Mouse (Mus musculus): Measurements from ENCODE around the gene Gm28038. TPM values are rescaled to one million over a fixed set of nuclear protein-coding genes. Genes with fewer than 3 reads are reported as not detected.

The Gm28038 gene
- polyA plus RNA-seq (2012; ENCODE audit: insufficient read depth, insufficient read length, missing spikeins): not detected in 2 replicates

DNA sequence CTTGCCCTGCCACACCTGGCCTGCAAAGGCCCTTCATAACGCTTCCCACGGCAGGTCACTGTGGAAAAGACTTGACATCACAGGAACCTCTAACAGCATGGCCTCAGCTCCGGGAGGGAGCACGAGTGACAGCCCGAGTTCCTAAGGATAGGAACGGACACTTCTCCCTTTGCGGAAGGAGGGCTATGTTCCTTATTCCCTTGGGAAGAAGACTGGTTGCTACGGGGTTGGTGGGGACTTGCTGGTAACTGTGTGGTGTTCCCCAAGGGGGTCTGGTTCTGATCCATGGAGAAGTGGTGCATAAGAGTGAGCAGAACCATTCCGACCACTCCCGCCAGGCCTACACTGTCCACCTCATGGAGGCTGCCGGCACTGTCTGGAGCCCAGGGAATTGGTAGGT lies at the start of gene Gm28038:
Gene Gm28038 (plus strand): TSS at position 301 of the 400 bp plus-strand sequence.
- Histone ChIP-seq H3K4me1 (ENCODE audit: control insufficient read depth, insufficient read depth, insufficient read length, low read length) (peaks cover 24% of the 10 kb centered on the region), H3K27ac (replicated peaks; ENCODE audit: low read depth, low read length) (peak within 1 kb of the TSS; percentile 92), H3K4me3 (ENCODE audit: insufficient read depth, low read depth, low read length) (no peak within 1 kb of the TSS)

DNA sequence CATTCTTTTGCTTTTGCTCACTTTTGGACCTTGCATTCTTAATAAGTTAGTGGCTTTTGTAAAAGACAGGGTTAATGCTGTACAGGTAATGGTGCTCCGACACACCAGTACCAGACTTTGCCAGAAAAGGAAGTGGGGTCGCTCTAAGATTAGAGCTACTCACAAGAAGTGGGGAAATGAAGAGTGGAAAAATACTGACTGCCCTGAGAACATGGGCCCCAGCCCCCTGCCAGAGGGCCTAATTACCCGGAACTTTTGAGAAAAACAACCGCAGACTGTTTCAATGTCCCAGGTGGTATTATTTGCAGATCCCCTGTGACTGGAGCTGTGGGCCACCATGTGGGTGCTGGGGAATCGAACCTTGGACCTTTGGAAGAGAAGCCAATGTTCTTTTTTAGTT lies 45.2 kb upstream of the Gm28038 start:
- H3K4me3 ChIP-seq (ENCODE audit: insufficient read depth, low read depth, low read length): no peak overlapping the region
- no peak overlapping the region for H3K27ac ChIP-seq (replicated peaks; ENCODE audit: low read depth, low read length)
- peaks cover 7% of the 10 kb centered on the region for H3K4me1 ChIP-seq (ENCODE audit: control insufficient read depth, insufficient read depth, insufficient read length, low read length)

DNA sequence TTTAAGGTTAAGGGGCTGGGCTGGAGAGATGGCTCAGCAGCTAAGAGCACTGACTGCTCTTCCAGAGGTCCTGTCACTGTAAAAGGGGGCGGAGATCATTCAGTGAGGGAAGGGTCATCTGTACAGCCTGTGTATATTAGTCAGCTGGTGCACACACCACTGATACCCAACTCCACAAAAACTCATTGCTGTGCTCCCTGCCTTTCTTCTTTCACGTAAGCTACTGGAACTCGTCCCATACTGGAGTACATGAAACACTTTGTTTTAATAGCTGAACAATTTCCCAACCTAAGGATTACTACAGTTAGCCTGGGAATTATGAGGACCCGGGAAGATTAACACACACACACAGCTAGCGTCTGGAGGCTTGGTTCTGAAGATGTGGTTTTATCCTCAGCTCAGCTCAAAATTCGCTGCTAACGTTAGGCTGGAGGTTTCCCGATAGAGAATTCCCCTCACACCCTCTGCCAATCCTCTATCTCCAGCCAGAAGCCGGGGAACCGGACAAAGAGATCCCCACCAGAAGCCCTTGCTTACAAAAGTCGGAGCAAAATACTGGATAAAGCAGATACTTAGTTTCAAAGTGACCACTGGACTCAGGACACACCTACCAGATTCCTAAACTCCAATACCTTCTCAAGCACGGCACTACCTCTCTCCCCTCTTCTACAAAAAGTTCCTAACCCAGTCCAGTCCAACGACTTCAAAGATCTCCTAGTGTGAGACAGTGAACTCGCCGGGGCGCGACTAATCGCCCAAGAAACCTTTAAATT lies 44.2 kb upstream of the Gm28038 start:
- H3K4me1 ChIP-seq (ENCODE audit: control insufficient read depth, insufficient read depth, insufficient read length, low read length): peaks cover 13% of the 10 kb centered on the region
- H3K4me3 ChIP-seq (ENCODE audit: insufficient read depth, low read depth, low read length): peak overlapping the region; percentile 77
- H3K27ac ChIP-seq (replicated peaks; ENCODE audit: low read depth, low read length): peak overlapping the region; percentile 88

DNA sequence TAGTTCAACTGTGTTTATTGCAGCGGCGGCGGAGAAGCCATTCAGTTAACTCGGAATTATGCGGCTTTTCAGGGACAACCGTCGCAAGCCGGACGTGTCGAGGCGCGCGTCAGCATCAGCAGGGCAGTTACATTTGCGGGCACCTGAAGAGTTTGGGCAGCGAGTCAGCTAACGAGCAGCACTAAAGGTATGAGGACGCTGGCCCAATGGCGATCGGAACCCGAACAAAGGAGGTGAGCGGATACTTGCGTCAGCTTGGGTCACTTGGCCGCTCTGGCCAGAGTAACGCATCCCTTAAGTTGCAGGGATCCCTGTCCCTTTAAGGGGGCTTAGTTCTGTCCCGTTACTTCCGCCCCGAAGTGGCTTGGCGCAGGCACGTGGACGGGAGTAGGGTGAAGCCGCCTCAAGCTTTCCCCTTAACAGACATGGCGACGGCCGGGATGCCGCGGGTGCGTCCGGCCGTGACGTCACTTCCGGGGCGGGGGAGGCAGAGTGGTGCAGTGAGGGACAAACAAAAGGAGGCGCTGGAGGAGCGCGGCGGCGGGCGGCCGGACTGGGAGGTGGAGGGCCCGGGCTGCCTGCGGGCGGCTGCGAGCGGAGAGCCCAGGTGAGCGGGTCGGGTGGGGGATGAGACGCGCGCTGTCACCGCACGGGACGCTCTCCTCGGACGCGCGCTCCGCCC lies 43.5 kb upstream of the Gm28038 start, which contains the start of gene Lrrc8a:
Gene Lrrc8a (plus strand): TSS at position 517 of the 682 bp plus-strand sequence.
- H3K4me3 ChIP-seq (ENCODE audit: insufficient read depth, low read depth, low read length): peak within 1 kb of the TSS; percentile 87
- peak within 1 kb of the TSS; percentile 98 for H3K27ac ChIP-seq (replicated peaks; ENCODE audit: low read depth, low read length)
- H3K4me1 ChIP-seq (ENCODE audit: control insufficient read depth, insufficient read depth, insufficient read length, low read length): peaks cover 16% of the 10 kb centered on the region

DNA sequence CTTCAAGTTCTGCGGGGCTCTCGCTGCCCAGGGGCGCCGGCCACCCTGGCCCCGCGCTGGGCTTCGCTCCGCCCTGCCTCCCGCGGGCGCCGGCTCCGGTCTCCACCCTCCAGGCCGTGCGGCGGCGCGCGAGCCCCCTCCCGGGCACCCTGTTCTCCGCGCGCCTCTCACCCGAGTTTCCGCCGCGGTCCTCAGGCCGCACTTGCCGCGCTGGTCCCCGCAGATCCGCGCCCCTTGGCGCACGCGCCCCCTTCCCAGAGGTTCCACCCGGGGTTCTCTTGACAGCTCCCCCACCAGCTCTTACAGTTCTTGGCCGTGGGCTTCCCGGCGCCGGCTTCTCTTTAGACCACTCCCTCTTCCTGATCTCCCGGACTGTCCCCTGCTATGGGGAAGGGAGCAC lies 43.0 kb upstream of the Gm28038 start:
- peak overlapping the region; percentile 87 for H3K4me3 ChIP-seq (ENCODE audit: insufficient read depth, low read depth, low read length)
- peak overlapping the region; percentile 98 for H3K27ac ChIP-seq (replicated peaks; ENCODE audit: low read depth, low read length)
- H3K4me1 ChIP-seq (ENCODE audit: control insufficient read depth, insufficient read depth, insufficient read length, low read length): peaks cover 17% of the 10 kb centered on the region

DNA sequence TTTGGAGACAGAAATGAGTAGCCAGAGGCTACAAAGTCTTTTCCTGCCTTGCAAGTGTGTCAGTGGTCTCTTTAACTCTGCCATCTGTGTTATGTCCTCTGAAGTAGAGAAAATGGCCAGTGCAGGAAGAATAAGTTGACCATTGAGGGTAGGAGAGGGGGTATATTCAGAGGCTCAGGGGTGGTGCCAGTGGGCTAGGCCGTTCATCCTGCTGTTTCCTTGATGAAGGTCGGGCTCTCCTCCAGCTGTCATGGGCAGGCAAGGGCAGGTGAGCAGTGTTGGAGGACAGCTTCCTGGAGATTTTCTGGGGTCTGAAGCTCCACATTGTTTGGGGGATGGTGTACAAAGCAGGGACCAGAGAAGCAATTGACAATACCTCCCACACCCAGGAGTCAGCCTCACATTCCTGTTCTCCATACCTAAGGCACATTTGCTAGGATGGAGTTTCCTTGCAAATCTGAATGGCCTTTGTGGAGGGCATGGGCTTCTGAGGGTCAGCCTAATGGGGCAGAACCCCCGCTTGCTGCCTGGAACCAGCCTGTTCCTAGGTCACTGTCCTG lies 41.9 kb upstream of the Gm28038 start:
- peaks cover 23% of the 10 kb centered on the region for H3K4me1 ChIP-seq (ENCODE audit: control insufficient read depth, insufficient read depth, insufficient read length, low read length)
- H3K4me3 ChIP-seq (ENCODE audit: insufficient read depth, low read depth, low read length): peak overlapping the region; percentile 87
- H3K27ac ChIP-seq (replicated peaks; ENCODE audit: low read depth, low read length): peak overlapping the region; percentile 98

DNA sequence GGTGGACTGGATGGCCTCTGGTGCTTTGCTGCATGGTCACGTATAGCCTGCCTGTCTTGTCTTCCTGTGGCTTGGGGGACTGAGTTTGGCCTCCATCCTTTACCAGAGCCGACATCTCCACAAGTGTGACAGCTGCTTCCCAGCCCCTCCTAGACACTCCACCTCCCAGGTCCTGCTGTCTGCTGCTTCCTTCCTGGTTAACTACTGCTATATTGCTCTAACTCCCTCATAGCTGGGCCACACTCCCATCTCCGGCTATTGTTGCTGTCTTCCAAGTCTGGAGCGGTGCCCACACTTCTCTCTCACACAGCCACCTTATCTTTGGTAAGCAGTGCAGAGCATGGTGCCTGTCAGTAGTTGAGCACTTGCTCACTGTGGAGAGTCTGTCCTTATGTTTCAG lies 41.1 kb upstream of the Gm28038 start:
- H3K4me3 ChIP-seq (ENCODE audit: insufficient read depth, low read depth, low read length): peak overlapping the region; percentile 87
- H3K27ac ChIP-seq (replicated peaks; ENCODE audit: low read depth, low read length): peak overlapping the region; percentile 98
- peaks cover 28% of the 10 kb centered on the region for H3K4me1 ChIP-seq (ENCODE audit: control insufficient read depth, insufficient read depth, insufficient read length, low read length)

DNA sequence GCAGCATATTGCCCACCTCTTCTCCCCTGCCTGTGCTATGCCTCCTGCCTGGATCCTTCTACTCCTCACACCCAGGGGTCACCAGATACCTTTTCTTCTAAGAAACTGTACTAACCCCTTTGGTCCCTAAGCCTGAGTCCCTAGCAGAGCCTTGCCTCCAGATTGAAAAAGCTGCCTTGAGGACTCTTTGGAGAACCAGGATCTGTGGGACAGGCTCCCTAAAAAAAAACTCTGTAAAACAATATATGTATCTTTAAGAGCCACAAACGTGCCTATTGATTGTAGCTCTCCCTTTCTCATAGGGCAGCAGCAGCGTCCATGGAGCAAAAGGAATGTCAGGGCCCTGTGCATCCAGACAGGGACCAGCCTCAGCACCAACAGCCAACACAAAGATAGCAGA lies 40.6 kb upstream of the Gm28038 start, which contains the start of gene Gm28035:
Gene Gm28035 (plus strand): TSS at position 301 of the 400 bp plus-strand sequence.
- Histone ChIP-seq H3K27ac (replicated peaks; ENCODE audit: low read depth, low read length) (peak within 1 kb of the TSS; percentile 98), H3K4me1 (ENCODE audit: control insufficient read depth, insufficient read depth, insufficient read length, low read length) (peaks cover 31% of the 10 kb centered on the region), H3K4me3 (ENCODE audit: insufficient read depth, low read depth, low read length) (peak within 1 kb of the TSS; percentile 87)

DNA sequence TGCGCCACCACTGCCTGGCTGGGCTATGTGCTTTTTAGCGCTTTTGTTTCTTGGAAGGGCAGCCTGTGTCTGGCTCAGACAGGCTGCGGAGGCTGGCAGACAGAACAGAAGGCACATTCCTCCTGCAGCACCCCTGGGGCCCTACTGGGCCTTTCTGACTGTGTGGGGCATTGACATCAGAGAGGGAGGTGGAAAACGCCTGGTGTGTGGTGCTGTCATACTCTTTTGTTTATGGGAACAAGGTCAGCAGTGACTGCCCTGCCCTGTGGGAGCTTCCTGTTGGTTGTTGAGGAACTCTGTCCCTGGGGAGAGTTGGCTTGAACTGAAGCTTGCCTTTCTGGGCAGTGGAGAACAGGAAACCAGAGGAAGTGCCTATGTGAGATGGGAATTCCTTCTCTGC lies 38.3 kb upstream of the Gm28038 start:
- Histone ChIP-seq H3K4me1 (ENCODE audit: control insufficient read depth, insufficient read depth, insufficient read length, low read length) (peaks cover 35% of the 10 kb centered on the region), H3K4me3 (ENCODE audit: insufficient read depth, low read depth, low read length) (no peak overlapping the region), H3K27ac (replicated peaks; ENCODE audit: low read depth, low read length) (peak overlapping the region; percentile 93)

DNA sequence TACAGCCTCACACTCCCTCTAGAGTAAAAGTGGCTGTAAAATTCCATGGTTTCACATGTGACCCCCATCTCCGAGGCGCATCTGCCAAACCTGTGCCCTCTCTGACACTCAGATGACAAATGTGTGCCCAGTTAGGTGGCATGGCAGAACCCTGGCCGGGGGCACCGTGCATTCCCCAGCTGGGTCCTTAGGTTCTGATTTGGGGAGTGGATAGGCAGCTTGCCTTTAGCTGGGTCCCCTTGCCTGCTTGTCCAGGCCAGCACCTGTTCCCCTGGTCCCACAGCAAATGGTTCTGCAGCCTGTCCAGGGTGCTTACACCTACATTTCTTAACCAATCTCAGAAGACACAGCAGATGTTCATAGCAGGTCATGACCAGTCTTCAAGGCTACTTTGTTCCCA lies 37.5 kb upstream of the Gm28038 start:
- H3K27ac ChIP-seq (replicated peaks; ENCODE audit: low read depth, low read length): peak overlapping the region; percentile 88
- H3K4me1 ChIP-seq (ENCODE audit: control insufficient read depth, insufficient read depth, insufficient read length, low read length): peaks cover 38% of the 10 kb centered on the region

DNA sequence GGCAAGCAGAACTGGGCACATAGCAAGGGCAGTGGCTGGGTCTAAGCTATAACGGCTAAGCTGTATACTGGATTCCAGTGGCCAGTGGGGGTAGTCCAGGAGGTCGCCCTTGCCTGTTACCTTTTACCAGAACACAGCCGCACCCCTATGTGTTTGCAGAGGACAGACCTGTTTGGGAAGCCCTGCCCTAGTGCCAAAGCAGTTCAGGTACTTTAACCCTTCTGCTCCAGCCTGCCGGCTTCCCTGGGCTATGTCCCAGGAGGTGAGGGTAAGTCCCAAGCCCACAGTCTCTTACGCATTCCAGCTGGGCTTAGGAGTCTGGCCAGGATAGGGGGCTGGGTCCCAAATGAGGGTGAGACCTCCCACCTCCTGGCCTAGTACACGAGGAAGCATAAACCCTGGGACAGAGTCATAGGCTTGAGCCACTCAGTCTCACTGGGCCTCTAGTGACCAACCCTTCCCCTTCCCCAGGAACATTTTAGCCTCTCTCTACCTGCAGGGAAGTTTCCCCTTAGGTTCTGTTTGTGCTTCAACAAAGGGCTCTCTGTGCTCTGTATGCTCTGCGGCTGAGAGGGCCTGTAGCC lies 36.2 kb upstream of the Gm28038 start:
- no peak overlapping the region for H3K4me3 ChIP-seq (ENCODE audit: insufficient read depth, low read depth, low read length)
- H3K27ac ChIP-seq (replicated peaks; ENCODE audit: low read depth, low read length): peak overlapping the region; percentile 9

More for the DNA sequence above, 37.5 kb upstream of the Gm28038 start:
- no peak overlapping the region for H3K4me3 ChIP-seq (ENCODE audit: insufficient read depth, low read depth, low read length)

DNA sequence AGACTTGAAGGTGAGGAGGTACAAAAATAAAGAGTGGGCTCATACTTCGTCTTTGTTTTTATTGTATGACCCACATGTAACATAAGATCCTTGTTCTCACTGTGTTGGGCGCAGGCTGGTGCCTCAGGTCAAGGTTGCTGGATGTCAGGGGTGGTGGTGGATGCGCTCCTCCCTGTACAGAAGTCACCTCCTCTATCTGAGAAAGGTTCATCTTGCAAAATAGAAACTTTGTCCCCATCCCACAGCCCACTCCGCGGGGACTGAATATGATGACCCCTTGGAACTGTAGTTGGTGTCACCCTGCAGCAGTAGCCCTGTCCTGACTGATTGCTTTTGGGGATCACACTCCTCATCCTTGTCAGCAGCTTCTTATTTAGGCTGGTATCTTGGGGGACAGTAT lies 33.8 kb upstream of the Gm28038 start:
- H3K4me3 ChIP-seq (ENCODE audit: insufficient read depth, low read depth, low read length): no peak overlapping the region
- H3K27ac ChIP-seq (replicated peaks; ENCODE audit: low read depth, low read length): no peak overlapping the region
- H3K4me1 ChIP-seq (ENCODE audit: control insufficient read depth, insufficient read depth, insufficient read length, low read length): peaks cover 37% of the 10 kb centered on the region

More for the DNA sequence above, 36.2 kb upstream of the Gm28038 start:
- peaks cover 33% of the 10 kb centered on the region for H3K4me1 ChIP-seq (ENCODE audit: control insufficient read depth, insufficient read depth, insufficient read length, low read length)

DNA sequence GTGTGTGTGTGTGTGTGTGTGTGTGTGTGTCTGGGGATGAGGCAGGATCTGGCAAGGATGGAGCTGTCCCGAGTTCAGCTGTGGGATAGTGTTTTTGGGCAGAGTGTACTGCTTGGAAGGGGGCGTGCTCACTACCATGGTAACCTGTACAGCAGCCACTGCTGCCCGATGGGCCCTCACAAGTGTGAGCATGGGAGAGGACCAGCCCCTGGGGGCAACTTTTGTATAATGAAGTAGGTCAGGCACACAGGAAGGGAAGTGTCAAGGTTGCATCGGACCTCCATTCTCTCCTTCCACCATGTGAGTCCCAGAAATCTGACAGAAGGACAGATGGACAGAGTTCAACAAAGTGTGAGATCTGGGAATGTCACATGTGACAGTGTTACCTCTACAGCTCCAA lies 33.2 kb upstream of the Gm28038 start:
- Histone ChIP-seq H3K4me3 (ENCODE audit: insufficient read depth, low read depth, low read length) (no peak overlapping the region), H3K4me1 (ENCODE audit: control insufficient read depth, insufficient read depth, insufficient read length, low read length) (peaks cover 40% of the 10 kb centered on the region), H3K27ac (replicated peaks; ENCODE audit: low read depth, low read length) (no peak overlapping the region)

DNA sequence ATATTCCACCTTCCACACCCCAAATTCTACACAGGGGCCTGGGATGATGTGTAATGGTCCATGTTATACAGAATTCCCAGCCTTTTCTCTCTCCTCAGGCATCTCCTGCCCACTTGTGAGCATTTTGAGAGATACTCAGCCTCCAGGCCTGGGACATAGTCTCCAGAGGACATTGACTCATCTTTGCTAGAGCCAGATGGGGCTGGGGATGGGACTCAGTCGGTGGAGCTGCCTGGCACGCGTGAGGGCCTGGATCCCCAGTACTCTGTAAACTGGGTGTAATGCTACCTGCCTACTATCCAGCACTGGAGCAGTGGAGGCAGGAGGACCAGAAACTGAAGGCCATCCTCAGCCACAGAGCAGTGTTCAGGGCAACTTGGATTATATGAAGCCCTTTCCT lies 31.7 kb upstream of the Gm28038 start:
- Histone ChIP-seq H3K4me3 (ENCODE audit: insufficient read depth, low read depth, low read length) (no peak overlapping the region), H3K27ac (replicated peaks; ENCODE audit: low read depth, low read length) (no peak overlapping the region), H3K4me1 (ENCODE audit: control insufficient read depth, insufficient read depth, insufficient read length, low read length) (peaks cover 34% of the 10 kb centered on the region)

Measured in brown adipose tissue, adult 24 weeks (tissue).